Mouse (Mus musculus) left cerebral cortex, postnatal 4 days (tissue): ENCODE results near the gene Tmem8b. TPM values are rescaled to one million over a fixed set of nuclear protein-coding genes. Genes with fewer than 3 reads are reported as not detected.

Experiments used
- microRNA-seq: library from miRNA; unstranded; fragments of <30 nt; microRNA quantifications from one replicate; pipeline ENCODE4 v1.2.0, GENCODE M21; 2022
- total RNA-seq, 2 experiments: library from RNA; stranded (reverse); gene quantifications; 2 replicates each; pipeline ENCODE4 v1.2.3; 2021

Tmem8b gene
- total RNA-seq, 2 experiments from 2014 or later: 50.1 to 52.5 TPM

Small RNAs within 50 kb of the gene (microRNA-seq; reads per million reads assigned to microRNA genes)
- not detected for gene Gm25262

Other genes starting within 250 kb of the Tmem8b start
- 1 to 10 TPM; 1.0 to 1.3 TPM for gene Fam166b, start 239.8 kb upstream of the Tmem8b start, total RNA-seq
- gene Tesk1, start 227.0 kb upstream of the Tmem8b start, total RNA-seq: 100 to 1,000 TPM; 106 to 108 TPM
- not detected for gene Cd72, start 214.3 kb upstream of the Tmem8b start, total RNA-seq
- gene Sit1, start 185.2 kb upstream of the Tmem8b start, total RNA-seq: not detected
- 10 to 100 TPM; 29.9 to 34.3 TPM for gene Ccdc107, start 176.1 kb upstream of the Tmem8b start, total RNA-seq
- 1 to 10 TPM; 3.6 to 3.8 TPM for gene Arhgef39, start 169.3 kb upstream of the Tmem8b start, total RNA-seq
- under 1 TPM; 0.83 to 0.84 TPM for gene Car9, start 162.0 kb upstream of the Tmem8b start, total RNA-seq
- gene Tpm2, start 145.2 kb upstream of the Tmem8b start, total RNA-seq: 1 to 10 TPM; 4.7 to 5.2 TPM
- gene Creb3, start 106.6 kb upstream of the Tmem8b start, total RNA-seq: 10 to 100 TPM; 63.2 to 67.5 TPM
- 10 to 100 TPM; 49.1 to 59.1 TPM for gene Tln1, start 106.3 kb upstream of the Tmem8b start, total RNA-seq
- 10 to 100 TPM; 47.1 to 54.1 TPM for gene Rgp1, start 90.3 kb upstream of the Tmem8b start, total RNA-seq
- 10 to 100 TPM; 63.9 to 71.7 TPM for gene Gba2, start 90.1 kb upstream of the Tmem8b start, total RNA-seq
- not detected for gene Msmp, start 84.5 kb upstream of the Tmem8b start, total RNA-seq
- 10 to 100 TPM; 56.5 to 65.2 TPM for gene Npr2, start 37.0 kb upstream of the Tmem8b start, total RNA-seq
- gene Spag8, start 15.4 kb upstream of the Tmem8b start, total RNA-seq: 1 to 10 TPM; 2.0 to 2.4 TPM
- 10 to 100 TPM; 21.1 to 23.9 TPM for gene Hint2, start 12.5 kb upstream of the Tmem8b start, total RNA-seq
- under 1 TPM; 0.88 to 0.93 TPM for gene Fam221b, start 174 bp downstream of the Tmem8b start, total RNA-seq
- gene Olfr70, start 31.8 kb downstream of the Tmem8b start, total RNA-seq: not detected
- gene Olfr71, start 41.3 kb downstream of the Tmem8b start, total RNA-seq: not detected
- gene Hrct1, start 58.2 kb downstream of the Tmem8b start, total RNA-seq: under 1 TPM; 0.64 to 0.70 TPM
- gene Spaar, start 61.1 kb downstream of the Tmem8b start, total RNA-seq: under 1 TPM; 0.34 to 0.38 TPM
- not detected for gene Olfr159, start 102.0 kb downstream of the Tmem8b start, total RNA-seq
- not detected for gene Olfr156, start 154.9 kb downstream of the Tmem8b start, total RNA-seq
- gene Olfr157, start 171.2 kb downstream of the Tmem8b start, total RNA-seq: not detected
- gene Olfr155, start 182.6 kb downstream of the Tmem8b start, total RNA-seq: not detected
- gene Reck, start 206.6 kb downstream of the Tmem8b start, total RNA-seq: 1 to 10 TPM; 6.8 to 7.6 TPM